Mouse (Mus musculus): ENCODE results near the gene Kmt2c.
"Not testable (repeated sequence)": the region's sequence is repeated elsewhere in the genome, so short reads cannot be mapped to it uniquely, and the experiment has no call there.

The Kmt2c gene

GRCm38 (mm10) chr5:25224377-25224776, 274.2 kb downstream of the Kmt2c start:
- not testable (repeated sequence) for DNase-seq (ENCODE audit: low spot score in 2 of 2)

DNA sequence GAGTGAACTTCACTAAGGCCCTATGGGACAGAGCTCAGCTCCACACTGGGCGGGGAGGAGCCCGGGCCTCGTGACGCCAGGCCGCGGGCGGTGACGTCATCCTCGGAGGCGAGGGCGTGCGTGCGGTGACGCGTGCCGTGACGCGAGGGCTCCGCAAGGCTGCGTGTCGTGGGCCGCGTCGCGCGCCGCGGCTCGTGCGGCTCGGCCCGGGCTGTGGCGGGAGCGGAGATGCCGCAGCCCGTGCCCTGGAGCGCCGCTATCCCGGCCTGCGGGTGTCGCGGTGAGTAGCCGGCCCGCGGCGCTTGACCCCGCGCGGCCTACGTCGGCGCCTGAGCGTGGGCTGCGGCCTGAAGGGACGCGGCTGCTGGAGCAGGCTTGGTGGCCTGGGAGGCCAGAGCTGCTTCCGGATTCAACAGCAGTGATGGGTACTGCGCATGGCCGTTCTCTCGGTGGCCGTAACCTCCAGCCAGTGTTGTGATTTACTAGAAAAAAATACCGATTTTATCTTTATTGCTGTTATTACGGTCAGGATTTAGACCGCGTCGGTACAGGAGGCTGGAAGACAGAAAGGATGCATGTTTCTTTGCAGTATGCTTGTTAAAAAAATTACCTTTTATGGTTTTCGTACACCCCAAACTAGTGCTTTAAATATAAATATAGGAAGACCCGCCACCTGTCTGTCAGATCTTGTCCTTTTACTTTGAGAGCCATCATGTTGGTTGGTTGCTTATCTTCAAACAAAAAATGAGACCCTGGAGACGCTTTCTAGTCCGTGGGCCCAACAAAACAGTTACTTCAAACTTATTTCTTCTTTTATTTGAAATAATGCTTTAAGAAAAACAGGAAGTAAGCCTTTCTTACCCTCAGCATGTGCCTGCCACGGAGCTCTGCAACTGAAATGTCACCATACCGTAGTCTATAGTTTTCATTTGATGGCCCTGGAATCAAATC, 275.6 kb downstream of the Kmt2c start, which contains the start of gene E130116L18Rik:
E130116L18Rik (minus strand) TSS at position 402 of the 951 bp plus-strand sequence.
- peak; percentile 77 to 78 for DNase-seq (ENCODE audit: low spot score in 2 of 2)
